Mouse (Mus musculus): Measurements from ENCODE around the gene Prkn. TPM values are rescaled to one million over a fixed set of nuclear protein-coding genes. Genes with fewer than 3 reads are reported as not detected.

Gene Prkn
- total RNA-seq, 1 experiment, result 1.7 TPM

DNA sequence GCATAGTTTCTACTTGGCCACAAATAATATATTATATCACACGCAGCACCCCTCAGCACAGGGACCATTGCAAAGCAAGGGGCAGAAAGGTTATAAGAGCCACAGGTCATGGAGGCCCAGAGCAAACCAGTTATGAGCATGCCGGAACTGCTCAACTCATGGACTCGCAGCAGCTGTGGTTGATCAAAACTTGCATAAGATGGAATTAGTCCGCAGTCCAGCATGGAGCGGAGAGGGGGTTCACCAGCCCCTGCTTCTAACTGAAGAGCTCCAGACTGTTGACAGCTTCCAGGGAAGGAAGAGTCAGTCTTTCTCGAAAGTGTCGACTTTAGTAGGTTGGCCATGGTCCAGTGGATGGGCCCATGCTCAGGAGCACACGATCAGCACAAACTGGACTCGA is 1083.8 kb downstream of the Prkn start:
- in situ Hi-C loops (cut with MboI; ENCODE audit: low sequenced_read_pairs in 2 of 2, unreplicated experiment in 2 of 2), result no loop called here
- Histone ChIP-seq H3K36me3 (ENCODE audit: control insufficient read depth, insufficient read depth, low read length, poor library complexity, severe bottlenecking) (no peaks in the 10 kb centered on the region), H3K4me1 (ENCODE audit: control insufficient read depth in 2 of 2, insufficient read depth in 2 of 2, low read length in 2 of 2, poor library complexity in 1 of 2) (no peaks in the 10 kb centered on the region), H3K9ac (ENCODE audit: insufficient read depth, low read depth, low read length, poor library complexity, severe bottlenecking) (no peak overlapping the region), H3K27ac (ENCODE audit: insufficient read depth, low read depth, low read length, poor library complexity, severe bottlenecking) (no peak overlapping the region), H3K9me3 (ENCODE audit: control insufficient read depth, insufficient read depth, low read depth, low read length) (no peaks in the 10 kb centered on the region), H3K4me3 (ENCODE audit: insufficient read depth in 1 of 2, low read depth in 1 of 2, low read length in 2 of 2, poor library complexity in 1 of 2, severe bottlenecking in 1 of 2) (no peak overlapping the region)
- no peak for TF ChIP-seq ZC3H11A (IDR thresholded peaks at IDR 0.05; ENCODE audit: borderline replicate concordance, low read depth, low read length)
- no peak for TF ChIP-seq HCFC1 (IDR thresholded peaks at IDR 0.05; ENCODE audit: borderline replicate concordance, insufficient read depth, low read length)
- no peak for TF ChIP-seq MAFK (IDR thresholded peaks at IDR 0.05; ENCODE audit: insufficient read depth, low read depth, low read length)
- TF ChIP-seq ZNF384 (IDR thresholded peaks at IDR 0.05; ENCODE audit: low read depth, low read length), result no peak
- TF ChIP-seq CHD2 (IDR thresholded peaks at IDR 0.05; ENCODE audit: low read depth, low read length), result no peak
- no peak for DNase-seq (ENCODE audit: low read depth, low spot score)

DNA sequence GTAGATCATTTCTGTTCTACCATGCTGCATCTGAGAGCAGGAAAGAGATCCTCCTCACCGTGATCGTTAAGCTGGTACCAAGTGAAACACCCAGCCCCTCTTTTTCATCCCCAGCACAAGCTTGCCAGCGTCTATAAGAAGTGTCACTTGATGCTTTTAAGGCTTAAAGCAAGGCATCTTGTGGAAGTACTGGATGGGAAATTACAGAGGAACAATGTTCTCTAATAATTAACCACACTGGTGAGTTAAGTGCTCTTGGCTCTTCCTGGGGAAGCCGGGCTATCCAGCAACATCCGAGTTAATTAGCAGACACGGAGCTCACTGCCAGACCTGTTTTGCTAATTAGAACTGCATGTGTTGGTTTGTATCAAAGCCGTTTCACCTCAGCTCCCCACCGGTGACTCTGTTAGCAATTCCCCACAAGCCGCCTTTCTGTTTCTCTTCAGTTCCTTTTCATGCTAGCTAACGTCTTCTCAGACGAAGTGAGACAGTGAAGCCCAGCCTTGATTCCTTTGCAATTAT is 1086.7 kb downstream of the Prkn start:
- H3K4me3 ChIP-seq (ENCODE audit: insufficient read depth in 1 of 2, low read depth in 1 of 2, low read length in 2 of 2, poor library complexity in 1 of 2, severe bottlenecking in 1 of 2), result no peak overlapping the region
- TF ChIP-seq MAFK (IDR thresholded peaks at IDR 0.05; ENCODE audit: insufficient read depth, low read depth, low read length) (no peak), CHD2 (IDR thresholded peaks at IDR 0.05; ENCODE audit: low read depth, low read length) (no peak)
- H3K9ac ChIP-seq (ENCODE audit: insufficient read depth, low read depth, low read length, poor library complexity, severe bottlenecking), result no peak overlapping the region
- in situ Hi-C loops (cut with MboI; ENCODE audit: low sequenced_read_pairs in 2 of 2, unreplicated experiment in 2 of 2), result no loop called here
- H3K27ac ChIP-seq (ENCODE audit: insufficient read depth, low read depth, low read length, poor library complexity, severe bottlenecking), result no peak overlapping the region
- no peak for DNase-seq (ENCODE audit: low read depth, low spot score)
- no peaks in the 10 kb centered on the region for H3K4me1 ChIP-seq (ENCODE audit: control insufficient read depth in 2 of 2, insufficient read depth in 2 of 2, low read length in 2 of 2, poor library complexity in 1 of 2)
- H3K36me3 ChIP-seq (ENCODE audit: control insufficient read depth, insufficient read depth, low read length, poor library complexity, severe bottlenecking), result no peaks in the 10 kb centered on the region
- H3K9me3 ChIP-seq (ENCODE audit: control insufficient read depth, insufficient read depth, low read depth, low read length), result no peaks in the 10 kb centered on the region

- TF ChIP-seq ZNF384 (IDR thresholded peaks at IDR 0.05; ENCODE audit: low read depth, low read length), result no peak
- TF ChIP-seq HCFC1 (IDR thresholded peaks at IDR 0.05; ENCODE audit: borderline replicate concordance, insufficient read depth, low read length), result no peak
- no peak for TF ChIP-seq CHD2 (IDR thresholded peaks at IDR 0.05; ENCODE audit: low read depth, low read length)
- TF ChIP-seq MAFK (IDR thresholded peaks at IDR 0.05; ENCODE audit: insufficient read depth, low read depth, low read length), result no peak
- TF ChIP-seq ZC3H11A (IDR thresholded peaks at IDR 0.05; ENCODE audit: borderline replicate concordance, low read depth, low read length), result no peak
- Histone ChIP-seq H3K4me1 (ENCODE audit: control insufficient read depth in 2 of 2, insufficient read depth in 2 of 2, low read length in 2 of 2, poor library complexity in 1 of 2) (no peaks in the 10 kb centered on the region), H3K9ac (ENCODE audit: insufficient read depth, low read depth, low read length, poor library complexity, severe bottlenecking) (no peak overlapping the region), H3K27ac (ENCODE audit: insufficient read depth, low read depth, low read length, poor library complexity, severe bottlenecking) (no peak overlapping the region), H3K36me3 (ENCODE audit: control insufficient read depth, insufficient read depth, low read length, poor library complexity, severe bottlenecking) (no peaks in the 10 kb centered on the region), H3K4me3 (ENCODE audit: insufficient read depth in 1 of 2, low read depth in 1 of 2, low read length in 2 of 2, poor library complexity in 1 of 2, severe bottlenecking in 1 of 2) (no peak overlapping the region), H3K9me3 (ENCODE audit: control insufficient read depth, insufficient read depth, low read depth, low read length) (no peaks in the 10 kb centered on the region)
- in situ Hi-C loops (cut with MboI; ENCODE audit: low sequenced_read_pairs in 2 of 2, unreplicated experiment in 2 of 2), result no loop called here
- DNase-seq (ENCODE audit: low read depth, low spot score), result no peak
Measured at GRCm38 (mm10) chr17:11931641-11932040, 1091.5 kb downstream of the Prkn start.

GRCm38 (mm10) chr17:11933737-11934136 is 1093.6 kb downstream of the Prkn start:
- in situ Hi-C loops (cut with MboI; ENCODE audit: low sequenced_read_pairs in 2 of 2, unreplicated experiment in 2 of 2), result no loop called here
- DNase-seq (ENCODE audit: low read depth, low spot score), result no peak

DNA sequence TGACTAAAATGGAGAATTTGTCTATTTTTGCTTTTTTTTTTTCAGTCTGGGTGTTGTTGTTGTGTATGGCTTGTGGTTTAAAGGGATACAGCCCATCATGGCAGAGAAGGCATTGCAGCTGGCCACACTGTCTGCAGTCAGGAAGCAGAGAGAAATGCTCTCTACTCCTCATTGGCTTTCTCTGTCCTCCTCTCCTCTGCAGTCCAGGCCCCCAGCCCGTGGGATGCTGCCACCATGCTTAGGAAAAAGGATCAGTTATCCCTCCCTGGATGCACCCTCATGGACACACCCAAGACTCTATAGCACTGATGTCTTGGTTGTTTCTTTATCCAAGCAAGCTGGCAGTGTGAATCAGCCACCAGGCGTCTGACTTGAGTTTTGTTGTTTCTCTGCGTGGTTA is 1107.3 kb downstream of the Prkn start:
- TF ChIP-seq CHD2 (IDR thresholded peaks at IDR 0.05; ENCODE audit: low read depth, low read length) (no peak), ZNF384 (IDR thresholded peaks at IDR 0.05; ENCODE audit: low read depth, low read length) (no peak), HCFC1 (IDR thresholded peaks at IDR 0.05; ENCODE audit: borderline replicate concordance, insufficient read depth, low read length) (no peak), MAFK (IDR thresholded peaks at IDR 0.05; ENCODE audit: insufficient read depth, low read depth, low read length) (no peak), ZC3H11A (IDR thresholded peaks at IDR 0.05; ENCODE audit: borderline replicate concordance, low read depth, low read length) (no peak)
- in situ Hi-C loops (cut with MboI; ENCODE audit: low sequenced_read_pairs in 2 of 2, unreplicated experiment in 2 of 2), result no loop called here

More at GRCm38 (mm10) chr17:11933737-11934136, 1093.6 kb downstream of the Prkn start:
- H3K4me1 ChIP-seq (ENCODE audit: control insufficient read depth in 2 of 2, insufficient read depth in 2 of 2, low read length in 2 of 2, poor library complexity in 1 of 2), result no peaks in the 10 kb centered on the region
- H3K27ac ChIP-seq (ENCODE audit: insufficient read depth, low read depth, low read length, poor library complexity, severe bottlenecking), result no peak overlapping the region
- H3K9ac ChIP-seq (ENCODE audit: insufficient read depth, low read depth, low read length, poor library complexity, severe bottlenecking), result no peak overlapping the region
- TF ChIP-seq CHD2 (IDR thresholded peaks at IDR 0.05; ENCODE audit: low read depth, low read length) (no peak), MAFK (IDR thresholded peaks at IDR 0.05; ENCODE audit: insufficient read depth, low read depth, low read length) (no peak), ZC3H11A (IDR thresholded peaks at IDR 0.05; ENCODE audit: borderline replicate concordance, low read depth, low read length) (no peak), HCFC1 (IDR thresholded peaks at IDR 0.05; ENCODE audit: borderline replicate concordance, insufficient read depth, low read length) (no peak), ZNF384 (IDR thresholded peaks at IDR 0.05; ENCODE audit: low read depth, low read length) (no peak)
- H3K4me3 ChIP-seq (ENCODE audit: insufficient read depth in 1 of 2, low read depth in 1 of 2, low read length in 2 of 2, poor library complexity in 1 of 2, severe bottlenecking in 1 of 2), result no peak overlapping the region
- H3K9me3 ChIP-seq (ENCODE audit: control insufficient read depth, insufficient read depth, low read depth, low read length), result no peaks in the 10 kb centered on the region
- H3K36me3 ChIP-seq (ENCODE audit: control insufficient read depth, insufficient read depth, low read length, poor library complexity, severe bottlenecking), result no peaks in the 10 kb centered on the region

More for the DNA sequence above, 1107.3 kb downstream of the Prkn start:
- H3K9ac ChIP-seq (ENCODE audit: insufficient read depth, low read depth, low read length, poor library complexity, severe bottlenecking), result no peak overlapping the region
- H3K4me3 ChIP-seq (ENCODE audit: insufficient read depth in 1 of 2, low read depth in 1 of 2, low read length in 2 of 2, poor library complexity in 1 of 2, severe bottlenecking in 1 of 2), result no peak overlapping the region
- H3K4me1 ChIP-seq (ENCODE audit: control insufficient read depth in 2 of 2, insufficient read depth in 2 of 2, low read length in 2 of 2, poor library complexity in 1 of 2), result no peaks in the 10 kb centered on the region
- no peak for DNase-seq (ENCODE audit: low read depth, low spot score)
- H3K27ac ChIP-seq (ENCODE audit: insufficient read depth, low read depth, low read length, poor library complexity, severe bottlenecking), result no peak overlapping the region
- H3K36me3 ChIP-seq (ENCODE audit: control insufficient read depth, insufficient read depth, low read length, poor library complexity, severe bottlenecking), result no peaks in the 10 kb centered on the region
- H3K9me3 ChIP-seq (ENCODE audit: control insufficient read depth, insufficient read depth, low read depth, low read length), result no peaks in the 10 kb centered on the region
